Mouse (Mus musculus): ENCODE measurements at regions not wholly inside any gene's neighbourhood (a gene's known extent, or its start where the extent isn't known, plus 50 kb on each side); places are given as distances from the start of the nearest gene placed in this dataset.

GRCm38 (mm10) chr14:28773068-28773467 is 244.9 kb upstream of the Lrtm1 start:
- DNase-seq (ENCODE audit: low spot score): no peak

- DNase-seq (ENCODE audit: low spot score): no peak
These were observed 242.3 kb upstream of the Lrtm1 start for GRCm38 (mm10) chr14:28775686-28776085.

GRCm38 (mm10) chr14:28777791-28778190 is 240.2 kb upstream of the Lrtm1 start:
- DNase-seq (ENCODE audit: low spot score): no peak

- no peak for DNase-seq (ENCODE audit: low spot score)
These were observed 236.3 kb upstream of the Lrtm1 start for GRCm38 (mm10) chr14:28781660-28782059.

GRCm38 (mm10) chr14:28784106-28784633 is 233.8 kb upstream of the Lrtm1 start:
- DNase-seq (ENCODE audit: low spot score): no peak

GRCm38 (mm10) chr14:28798290-28798689 is 219.7 kb upstream of the Lrtm1 start:
- no peak for DNase-seq (ENCODE audit: low spot score)

- DNase-seq (ENCODE audit: low spot score): no peak
These were observed 216.3 kb upstream of the Lrtm1 start for GRCm38 (mm10) chr14:28801681-28802080.

GRCm38 (mm10) chr14:28802126-28802525 is 215.9 kb upstream of the Lrtm1 start:
- no peak for DNase-seq (ENCODE audit: low spot score)

- DNase-seq (ENCODE audit: low spot score): no peak
These were observed 209.9 kb upstream of the Lrtm1 start for GRCm38 (mm10) chr14:28808094-28808493.

GRCm38 (mm10) chr14:28809355-28809754 is 208.7 kb upstream of the Lrtm1 start:
- no peak for DNase-seq (ENCODE audit: low spot score)

- no peak for DNase-seq (ENCODE audit: low spot score)
These were observed 197.0 kb upstream of the Lrtm1 start for GRCm38 (mm10) chr14:28820970-28821369.

- no peak for DNase-seq (ENCODE audit: low spot score)
These were observed 190.8 kb upstream of the Lrtm1 start for GRCm38 (mm10) chr14:28827186-28827585.

- DNase-seq (ENCODE audit: low spot score): no peak
These were observed 180.9 kb upstream of the Lrtm1 start for GRCm38 (mm10) chr14:28837117-28837516.

- DNase-seq (ENCODE audit: low spot score): peak; percentile 13
These were observed 169.0 kb upstream of the Lrtm1 start for GRCm38 (mm10) chr14:28848831-28849590.
